Comparison of ENCODE assay signal across 17 mouse cellular contexts in the genomic region with DNA sequence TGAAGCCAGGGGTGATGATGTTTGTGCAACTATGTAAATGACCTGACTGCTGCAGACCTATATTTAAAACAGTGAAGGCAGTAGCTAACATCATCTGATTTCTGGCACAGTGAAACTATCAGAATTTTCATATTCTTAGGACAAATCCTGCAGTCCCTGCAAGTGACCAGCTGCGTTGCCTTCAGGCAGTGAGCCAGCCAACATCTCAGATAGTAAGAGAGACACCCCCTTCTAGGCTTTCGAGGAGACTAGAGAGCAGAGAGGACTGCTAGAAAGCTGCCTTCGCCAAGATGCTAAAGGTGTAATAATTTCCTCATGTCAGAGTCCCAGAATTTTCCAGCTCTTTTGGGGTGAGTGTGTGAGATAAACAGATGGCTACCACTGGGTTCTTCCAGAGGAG.
DNase-seq lines count a peak whose midpoint lies in the region; ATAC-seq and TF ChIP-seq lines count a peak whose summit lies in the region.
"Had no signal": no experiment of that assay in that cellular context is flagged by ENCODE, and none has a peak within 500 bp of the region (broad histone marks: within the 10 kb centered on the region; RNA-seq: fewer than 3 reads in every experiment).

No protein-coding gene starts in this region.

- H3K4me3 ChIP-seq in forebrain, embryonic 13.5 days = no peak overlapping the region
- no peak overlapping the region for H3K4me3 ChIP-seq in forebrain, postnatal 0 days (ENCODE audit: low read depth, low read length)
- H3K4me3 ChIP-seq in hindbrain, embryonic 11.5 days (ENCODE audit: low read depth, low read length) = no peak overlapping the region
- H3K4me3 ChIP-seq in hindbrain, embryonic 13.5 days = no peak overlapping the region
- H3K4me3 ChIP-seq in midbrain, embryonic 11.5 days (ENCODE audit: low read depth, low read length) = no peak overlapping the region
- H3K4me3 ChIP-seq in midbrain, embryonic 16.5 days (ENCODE audit: low read depth, low read length) = no peak overlapping the region
- no peak overlapping the region for H3K4me3 ChIP-seq in macrophage (ENCODE audit: inconsistent target)
- H3K4me3 ChIP-seq: embryonic facial prominence, embryonic 12.5 days; heart, embryonic 15.5 days; hindbrain, embryonic 15.5 days had no signal

- DNase-seq in forebrain, postnatal 0 days = no peak
- DNase-seq in hindbrain, embryonic 11.5 days (ENCODE audit: low spot score) = peak; percentile 11
- DNase-seq in midbrain, embryonic 11.5 days (ENCODE audit: low spot score, missing footprints) = peak; percentile 83
- DNase-seq: adrenal gland, postnatal 10 days; cerebellum, adult 11-12 months; cerebellum, adult 9-10 months; cerebellum, postnatal 25 days; gastrocnemius, postnatal 36 days; heart, adult 18-20 months had no signal

- 0 out of 2 replicates have a peak overlapping the region, but pooled peaks have one; percentile 31 for H3K27ac ChIP-seq in forebrain, embryonic 13.5 days
- no peak overlapping the region for H3K27ac ChIP-seq in forebrain, postnatal 0 days (ENCODE audit: low read depth, low read length)
- no peak overlapping the region for H3K27ac ChIP-seq in hindbrain, embryonic 11.5 days (ENCODE audit: low read depth, low read length)
- no peak overlapping the region for H3K27ac ChIP-seq in hindbrain, embryonic 13.5 days
- no peak overlapping the region for H3K27ac ChIP-seq in midbrain, embryonic 11.5 days (ENCODE audit: low read depth, low read length)
- no peak overlapping the region for H3K27ac ChIP-seq in midbrain, embryonic 16.5 days (ENCODE audit: low read length)
- 0 out of 2 replicates have a peak overlapping the region, but pooled peaks have one; percentile 46 for H3K27ac ChIP-seq in macrophage
- H3K27ac ChIP-seq: heart, embryonic 10.5 days; heart, embryonic 15.5 days; hindbrain, embryonic 15.5 days had no signal

- H3K9ac ChIP-seq in forebrain, embryonic 13.5 days = no peak overlapping the region
- no peak overlapping the region for H3K9ac ChIP-seq in forebrain, postnatal 0 days
- H3K9ac ChIP-seq in hindbrain, embryonic 11.5 days (ENCODE audit: low read depth, low read length) = no peak overlapping the region
- no peak overlapping the region for H3K9ac ChIP-seq in hindbrain, embryonic 13.5 days
- no peak overlapping the region for H3K9ac ChIP-seq in midbrain, embryonic 11.5 days (ENCODE audit: low read length)
- H3K9ac ChIP-seq in midbrain, embryonic 16.5 days (ENCODE audit: low read depth, low read length) = no peak overlapping the region
- H3K9ac ChIP-seq: embryonic facial prominence, embryonic 12.5 days; heart, embryonic 15.5 days had no signal

- H3K79me2 ChIP-seq in macrophage (ENCODE audit: inconsistent target) = no peaks in the 10 kb centered on the region

- no peaks in the 10 kb centered on the region for H3K27me3 ChIP-seq in forebrain, embryonic 13.5 days
- no peaks in the 10 kb centered on the region for H3K27me3 ChIP-seq in forebrain, postnatal 0 days (ENCODE audit: insufficient read depth, low read length)
- no peaks in the 10 kb centered on the region for H3K27me3 ChIP-seq in hindbrain, embryonic 11.5 days (ENCODE audit: control insufficient read depth, insufficient read depth, low read length)
- no peaks in the 10 kb centered on the region for H3K27me3 ChIP-seq in hindbrain, embryonic 13.5 days
- H3K27me3 ChIP-seq in midbrain, embryonic 11.5 days (ENCODE audit: control insufficient read depth, insufficient read depth, low read length) = no peaks in the 10 kb centered on the region
- no peaks in the 10 kb centered on the region for H3K27me3 ChIP-seq in midbrain, embryonic 16.5 days (ENCODE audit: control insufficient read depth, insufficient read depth, low read depth, low read length)
- H3K27me3 ChIP-seq: embryonic facial prominence, embryonic 12.5 days; heart, embryonic 15.5 days; hindbrain, embryonic 15.5 days had no signal

- no peaks in the 10 kb centered on the region for H3K36me3 ChIP-seq in forebrain, embryonic 13.5 days (ENCODE audit: poor library complexity, severe bottlenecking)
- H3K36me3 ChIP-seq in forebrain, postnatal 0 days (ENCODE audit: insufficient read depth) = no peaks in the 10 kb centered on the region
- H3K36me3 ChIP-seq in hindbrain, embryonic 11.5 days (ENCODE audit: control insufficient read depth, insufficient read depth, low read length) = no peaks in the 10 kb centered on the region
- H3K36me3 ChIP-seq in hindbrain, embryonic 13.5 days = no peaks in the 10 kb centered on the region
- no peaks in the 10 kb centered on the region for H3K36me3 ChIP-seq in midbrain, embryonic 11.5 days (ENCODE audit: control insufficient read depth, insufficient read depth, low read length)
- H3K36me3 ChIP-seq in midbrain, embryonic 16.5 days (ENCODE audit: control insufficient read depth, insufficient read depth, low read length) = no peaks in the 10 kb centered on the region
- H3K36me3 ChIP-seq in macrophage (ENCODE audit: inconsistent target) = no peaks in the 10 kb centered on the region
- H3K36me3 ChIP-seq: embryonic facial prominence, embryonic 12.5 days; heart, embryonic 10.5 days; heart, embryonic 15.5 days; hindbrain, embryonic 15.5 days had no signal

- H3K4me1 ChIP-seq in forebrain, embryonic 13.5 days = peaks cover 40% of the 10 kb centered on the region
- no peaks in the 10 kb centered on the region for H3K4me1 ChIP-seq in forebrain, postnatal 0 days (ENCODE audit: insufficient read depth)
- peaks cover 6% of the 10 kb centered on the region; the same call in 1 of the 2 replicates for H3K4me1 ChIP-seq in hindbrain, embryonic 11.5 days (replicated peaks; ENCODE audit: control insufficient read depth, insufficient read depth, low read length)
- peaks cover 56% of the 10 kb centered on the region for H3K4me1 ChIP-seq in hindbrain, embryonic 13.5 days (replicated peaks)
- peaks cover 31% of the 10 kb centered on the region for H3K4me1 ChIP-seq in midbrain, embryonic 11.5 days (ENCODE audit: control insufficient read depth, insufficient read depth, low read length)
- peaks cover 16% of the 10 kb centered on the region for H3K4me1 ChIP-seq in midbrain, embryonic 16.5 days (ENCODE audit: control insufficient read depth, insufficient read depth, low read length)

- H3K9me3 ChIP-seq in forebrain, embryonic 13.5 days (replicated peaks) = no peaks in the 10 kb centered on the region
- H3K9me3 ChIP-seq in forebrain, postnatal 0 days (ENCODE audit: low read length) = no peaks in the 10 kb centered on the region
- H3K9me3 ChIP-seq in hindbrain, embryonic 11.5 days (ENCODE audit: control insufficient read depth, low read length) = no peaks in the 10 kb centered on the region
- H3K9me3 ChIP-seq in hindbrain, embryonic 13.5 days = no peaks in the 10 kb centered on the region
- H3K9me3 ChIP-seq in midbrain, embryonic 11.5 days (ENCODE audit: control insufficient read depth, low read length) = no peaks in the 10 kb centered on the region
- no peaks in the 10 kb centered on the region for H3K9me3 ChIP-seq in midbrain, embryonic 16.5 days (replicated peaks; ENCODE audit: control insufficient read depth, low read length, poor library complexity, severe bottlenecking)
- H3K9me3 ChIP-seq: embryonic facial prominence, embryonic 12.5 days; heart, embryonic 10.5 days; heart, embryonic 15.5 days; hindbrain, embryonic 15.5 days had no signal

- no peak overlapping the region for H3K4me2 ChIP-seq in forebrain, embryonic 13.5 days
- H3K4me2 ChIP-seq in forebrain, postnatal 0 days (ENCODE audit: low read depth) = no peak overlapping the region
- H3K4me2 ChIP-seq in hindbrain, embryonic 11.5 days (replicated peaks; ENCODE audit: low read depth, low read length) = no peak overlapping the region
- no peak overlapping the region for H3K4me2 ChIP-seq in hindbrain, embryonic 13.5 days
- no peak overlapping the region for H3K4me2 ChIP-seq in midbrain, embryonic 11.5 days
- H3K4me2 ChIP-seq in midbrain, embryonic 16.5 days (ENCODE audit: low read length) = no peak overlapping the region
- H3K4me2 ChIP-seq: heart, embryonic 15.5 days had no signal

- 75% methylated on average over 3 of the region's 3 CpGs for WGBS in forebrain, embryonic 13.5 days
- 60% methylated on average over 3 of the region's 3 CpGs for WGBS in forebrain, postnatal 0 days
- WGBS in hindbrain, embryonic 11.5 days = 86% methylated on average over 3 of the region's 3 CpGs
- WGBS in hindbrain, embryonic 13.5 days = 78% methylated on average over 3 of the region's 3 CpGs
- WGBS in midbrain, embryonic 11.5 days = 73% methylated on average over 3 of the region's 3 CpGs
- 77% methylated on average over 3 of the region's 3 CpGs for WGBS in midbrain, embryonic 16.5 days
- 95% methylated on average over 2 of the region's 3 CpGs for WGBS in macrophage (ENCODE audit: missing documents)

- TF ChIP-seq CTCF in forebrain, postnatal 0 days (IDR thresholded peaks at IDR 0.05; ENCODE audit: low read depth) = no peak

- no peak for ATAC-seq in forebrain, embryonic 13.5 days
- no peak for ATAC-seq in forebrain, postnatal 0 days
- no peak for ATAC-seq in hindbrain, embryonic 11.5 days (ENCODE audit: low FRiP score)
- no peak for ATAC-seq in hindbrain, embryonic 13.5 days (ENCODE audit: low FRiP score)
- ATAC-seq in midbrain, embryonic 11.5 days (ENCODE audit: low FRiP score) = no peak
- ATAC-seq in midbrain, embryonic 16.5 days = no peak

Comparison
In these comparisons a context has a peak if more than half of its experiments do, and no peak if none do; other contexts are left out.
1. H3K27ac ChIP-seq: peak in forebrain, embryonic 13.5 days (single experiment) and macrophage (single experiment); none in forebrain, postnatal 0 days (single experiment), hindbrain, embryonic 11.5 days (single experiment), hindbrain, embryonic 13.5 days (single experiment), midbrain, embryonic 11.5 days (single experiment) and midbrain, embryonic 16.5 days (single experiment).